Mouse (Mus musculus) kidney, adult 2 months (tissue): ENCODE results near the gene Cd8b1.

Source experiments
- CTCF ChIP-seq: fragments of 200-500 bp; conservative IDR thresholded peaks from 2 replicates; pipeline ENCODE4 v1.5.1; 2011; ENCODE audit warnings: low read depth, mild to moderate bottlenecking, control low read depth, low read length, moderate library complexity, mixed read lengths; ENCODE audit not compliant: insufficient read depth, insufficient read length
- POLR2A ChIP-seq: fragments of 200-500 bp; IDR thresholded peaks from one replicate; pipeline ENCODE4 v1.6.1; 2011; ENCODE audit warnings: low read depth, low read length, control low read depth

DNA sequence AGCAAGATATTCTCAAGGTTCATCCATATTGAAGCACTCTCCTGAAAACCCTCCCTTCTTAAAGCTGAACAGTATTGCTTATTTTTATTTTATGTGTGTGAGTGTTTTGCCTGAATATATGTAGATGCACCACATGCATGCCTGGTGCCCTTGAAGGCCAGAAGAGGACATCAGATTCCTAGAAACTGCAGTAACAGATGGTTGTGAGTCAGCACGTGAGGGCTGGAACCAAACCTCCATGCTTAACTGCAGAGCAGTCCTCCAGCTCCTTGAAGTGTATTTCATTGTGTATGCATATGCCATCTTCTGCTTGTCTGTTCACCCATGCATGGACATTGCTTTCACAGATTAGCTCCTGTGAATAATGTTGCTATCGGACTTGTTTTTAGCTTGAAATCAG lies 41.4 kb downstream of the Cd8b1 start:
- TF ChIP-seq POLR2A (no peak), CTCF (no peak)
